Mouse (Mus musculus): ENCODE measurements around the gene Cyp2g1. TPM values are rescaled to one million over a fixed set of nuclear protein-coding genes. Genes with fewer than 3 reads are reported as not detected.
"Not testable (repeated sequence)": the region's sequence is repeated elsewhere in the genome, so short reads cannot be mapped to it uniquely, and the experiment has no call there.

The Cyp2g1 gene
- total RNA-seq, 2 experiments from 2014 or later: not detected

DNA sequence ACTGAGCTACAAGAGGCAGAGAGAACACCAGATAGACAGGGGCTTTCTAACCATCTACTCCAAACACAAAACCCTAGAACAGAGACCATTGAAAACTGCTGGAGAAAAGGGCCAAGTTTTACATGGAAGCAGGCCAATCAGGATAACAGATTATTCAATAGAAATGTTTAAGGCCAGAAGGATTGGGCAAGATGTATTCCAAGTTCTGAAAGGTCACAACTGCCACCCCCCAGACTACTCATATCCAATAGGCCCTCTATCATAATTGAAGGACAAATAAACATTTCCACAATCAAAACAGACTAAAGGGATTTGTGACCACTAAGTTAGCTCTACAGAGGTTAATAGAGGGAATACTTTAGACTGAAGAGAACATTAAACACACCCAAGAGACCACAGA lies 41.4 kb downstream of the Cyp2g1 start:
- not testable (repeated sequence) for ATAC-seq (replicated peaks; ENCODE audit: low FRiP score, poor library complexity, severe bottlenecking)

Other genes starting within 250 kb of the Cyp2g1 start
- gene Vmn1r185, start 190.4 kb upstream of the Cyp2g1 start, total RNA-seq (2015; ENCODE audit: low replicate concordance): not detected in 2 replicates
- 0.42 TPM in 1 of 2 replicates, not detected in the other for gene Vmn1r185, start 190.4 kb upstream of the Cyp2g1 start, total RNA-seq (2017; ENCODE audit: low replicate concordance)
- gene Cyp2b23, start 122.5 kb upstream of the Cyp2g1 start, total RNA-seq (2015; ENCODE audit: low replicate concordance): not detected in 2 replicates
- not detected in 2 replicates for gene Cyp2b23, start 122.5 kb upstream of the Cyp2g1 start, total RNA-seq (2017; ENCODE audit: low replicate concordance)
- not detected in 2 replicates for gene Cyp2b19, start 51.8 kb upstream of the Cyp2g1 start, total RNA-seq (2015; ENCODE audit: low replicate concordance)
- not detected in 2 replicates for gene Cyp2b19, start 51.8 kb upstream of the Cyp2g1 start, total RNA-seq (2017; ENCODE audit: low replicate concordance)
- not detected in 2 replicates for gene Cyp2a5, start 26.4 kb downstream of the Cyp2g1 start, total RNA-seq (2015; ENCODE audit: low replicate concordance)
- gene Cyp2a5, start 26.4 kb downstream of the Cyp2g1 start, total RNA-seq (2017; ENCODE audit: low replicate concordance): not detected in 2 replicates
- gene Cyp2a22, start 130.5 kb downstream of the Cyp2g1 start, total RNA-seq (2015; ENCODE audit: low replicate concordance): not detected in 2 replicates
- gene Cyp2a22, start 130.5 kb downstream of the Cyp2g1 start, total RNA-seq (2017; ENCODE audit: low replicate concordance): not detected in 2 replicates
- gene Cyp2a12, start 220.2 kb downstream of the Cyp2g1 start, total RNA-seq (2015; ENCODE audit: low replicate concordance): not detected in 2 replicates
- not detected in 2 replicates for gene Cyp2a12, start 220.2 kb downstream of the Cyp2g1 start, total RNA-seq (2017; ENCODE audit: low replicate concordance)

Measured in erythroblast, adult 5-6 weeks (primary cell).